Mouse (Mus musculus): ENCODE results near the gene Tnfsf8.

DNA sequence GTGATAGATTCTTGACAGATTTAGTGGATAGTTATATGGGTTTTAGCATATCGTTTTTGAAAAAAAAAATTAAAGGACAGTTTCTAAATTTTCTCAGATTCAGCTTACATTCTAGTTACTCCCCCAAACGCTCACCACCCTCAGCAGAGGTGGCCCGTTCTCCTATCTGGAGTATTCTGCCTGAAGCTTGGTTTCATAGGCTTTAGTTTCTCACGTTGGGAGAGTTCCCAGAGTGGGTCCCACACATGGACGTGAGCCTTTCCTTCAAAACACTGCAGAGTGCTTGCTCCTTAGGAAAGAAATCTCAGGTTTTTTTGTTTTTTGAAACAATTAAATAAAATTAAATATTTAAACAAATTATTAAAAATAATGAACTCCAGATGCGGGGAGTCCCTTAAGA lies 4.4 kb downstream of the Tnfsf8 start:
- no peak for TF ChIP-seq CTCF (IDR thresholded peaks at IDR 0.05; ENCODE audit: extremely low read depth, insufficient read depth, insufficient read length, insufficient replicate concordance)
- no peak for TF ChIP-seq POLR2A (IDR thresholded peaks at IDR 0.05; ENCODE audit: low read depth, low read length)
